Mouse (Mus musculus): ENCODE data around the gene 9930104L06Rik. TPM values are rescaled to one million over a fixed set of nuclear protein-coding genes. Genes with fewer than 3 reads are reported as not detected.

Gene 9930104L06Rik
- total RNA-seq, 1 experiment: 23.8 TPM

DNA sequence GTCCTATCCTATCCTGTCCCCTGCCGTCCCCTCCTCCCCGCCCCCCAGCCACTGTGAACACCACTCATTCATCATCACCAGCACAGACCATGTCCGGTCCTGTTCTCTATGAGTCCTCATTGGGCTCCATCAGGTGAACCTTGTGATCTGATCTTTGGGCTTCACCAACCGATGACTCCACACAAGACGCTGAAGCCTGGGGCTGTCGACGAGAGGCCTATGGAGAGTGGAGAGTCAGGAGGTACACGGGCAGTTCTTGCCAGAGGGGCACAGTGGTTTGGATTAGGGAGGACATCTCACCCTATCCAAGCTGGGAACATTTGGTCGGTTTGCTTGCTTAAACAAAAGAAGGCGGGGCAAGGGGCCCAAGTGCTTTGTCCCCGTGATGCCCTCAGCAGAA lies 33.3 kb downstream of the 9930104L06Rik start:
- no peak for DNase-seq (ENCODE audit: low read depth, low spot score)
- H3K9ac ChIP-seq (ENCODE audit: insufficient read depth, low read depth, low read length, poor library complexity, severe bottlenecking): no peak overlapping the region
- H3K27ac ChIP-seq (ENCODE audit: insufficient read depth, low read depth, low read length, poor library complexity, severe bottlenecking): no peak overlapping the region
- TF ChIP-seq CHD2 (IDR thresholded peaks at IDR 0.05; ENCODE audit: low read depth, low read length) (no peak), ZC3H11A (IDR thresholded peaks at IDR 0.05; ENCODE audit: borderline replicate concordance, low read depth, low read length) (no peak), ZNF384 (IDR thresholded peaks at IDR 0.05; ENCODE audit: low read depth, low read length) (no peak), HCFC1 (IDR thresholded peaks at IDR 0.05; ENCODE audit: borderline replicate concordance, insufficient read depth, low read length) (no peak), MAFK (IDR thresholded peaks at IDR 0.05; ENCODE audit: insufficient read depth, low read depth, low read length) (no peak)
- no peaks in the 10 kb centered on the region; a peak in 1 of 4 replicates for H3K4me1 ChIP-seq (ENCODE audit: control insufficient read depth in 2 of 2, insufficient read depth in 2 of 2, low read length in 2 of 2, poor library complexity in 1 of 2)
- H3K4me3 ChIP-seq (ENCODE audit: insufficient read depth in 1 of 2, low read depth in 1 of 2, low read length in 2 of 2, poor library complexity in 1 of 2, severe bottlenecking in 1 of 2): no peak overlapping the region
- H3K36me3 ChIP-seq (ENCODE audit: control insufficient read depth, insufficient read depth, low read length, poor library complexity, severe bottlenecking): no peaks in the 10 kb centered on the region
- in situ Hi-C loops (cut with MboI; ENCODE audit: low sequenced_read_pairs in 2 of 2, unreplicated experiment in 2 of 2): no loop called here
- no peaks in the 10 kb centered on the region for H3K9me3 ChIP-seq (ENCODE audit: control insufficient read depth, insufficient read depth, low read depth, low read length)

DNA sequence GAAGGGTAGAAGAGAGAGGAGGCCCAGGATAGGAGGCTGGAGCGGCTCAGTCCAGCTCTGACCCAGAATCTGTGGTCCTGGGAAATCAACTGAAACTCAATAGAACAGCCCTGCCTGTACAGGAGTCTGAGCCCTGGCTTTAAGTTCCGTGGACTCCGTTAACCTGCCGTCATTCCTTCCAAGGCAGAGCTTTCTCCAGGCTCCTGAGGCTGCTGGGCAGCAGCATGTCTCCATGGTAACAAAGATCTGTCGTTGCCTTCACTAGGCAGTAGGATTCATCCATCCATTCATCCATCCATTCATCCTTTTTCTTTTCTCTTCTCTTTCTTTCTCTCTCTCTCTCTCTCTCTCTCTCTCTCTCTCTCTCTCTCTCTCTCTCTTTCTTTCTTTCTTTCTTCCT lies 33.8 kb downstream of the 9930104L06Rik start:
- TF ChIP-seq ZC3H11A (IDR thresholded peaks at IDR 0.05; ENCODE audit: borderline replicate concordance, low read depth, low read length): no peak
- no peak for TF ChIP-seq CHD2 (IDR thresholded peaks at IDR 0.05; ENCODE audit: low read depth, low read length)
- TF ChIP-seq ZNF384 (IDR thresholded peaks at IDR 0.05; ENCODE audit: low read depth, low read length): no peak
- no peak for TF ChIP-seq HCFC1 (IDR thresholded peaks at IDR 0.05; ENCODE audit: borderline replicate concordance, insufficient read depth, low read length)
- TF ChIP-seq MAFK (IDR thresholded peaks at IDR 0.05; ENCODE audit: insufficient read depth, low read depth, low read length): no peak
- Histone ChIP-seq H3K9me3 (ENCODE audit: control insufficient read depth, insufficient read depth, low read depth, low read length) (no peaks in the 10 kb centered on the region), H3K4me1 (ENCODE audit: control insufficient read depth in 2 of 2, insufficient read depth in 2 of 2, low read length in 2 of 2, poor library complexity in 1 of 2) (no peaks in the 10 kb centered on the region; a peak in 1 of 4 replicates), H3K4me3 (ENCODE audit: insufficient read depth in 1 of 2, low read depth in 1 of 2, low read length in 2 of 2, poor library complexity in 1 of 2, severe bottlenecking in 1 of 2) (no peak overlapping the region), H3K36me3 (ENCODE audit: control insufficient read depth, insufficient read depth, low read length, poor library complexity, severe bottlenecking) (no peaks in the 10 kb centered on the region), H3K9ac (ENCODE audit: insufficient read depth, low read depth, low read length, poor library complexity, severe bottlenecking) (no peak overlapping the region), H3K27ac (ENCODE audit: insufficient read depth, low read depth, low read length, poor library complexity, severe bottlenecking) (no peak overlapping the region)
- in situ Hi-C loops (cut with MboI; ENCODE audit: low sequenced_read_pairs in 2 of 2, unreplicated experiment in 2 of 2): no loop called here
- DNase-seq (ENCODE audit: low read depth, low spot score): no peak

DNA sequence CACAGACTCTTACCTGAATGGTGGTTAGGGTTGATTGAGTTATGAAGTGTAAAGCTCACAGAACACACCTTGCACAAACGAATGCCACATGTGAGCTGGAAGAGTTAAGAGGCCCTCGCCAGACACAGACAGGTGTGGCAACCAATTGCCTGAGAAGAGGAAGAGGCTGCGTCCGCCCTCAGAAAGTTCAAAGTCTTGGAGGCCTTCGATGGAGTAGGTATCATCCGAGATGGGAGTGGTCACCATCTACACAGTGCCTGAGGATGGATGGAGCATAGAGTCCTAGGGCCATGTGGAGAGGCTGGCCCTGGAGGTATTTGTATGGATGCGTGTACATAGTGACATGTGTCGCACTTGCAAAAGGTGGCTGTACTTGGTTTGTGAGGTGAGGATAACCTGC lies 34.2 kb downstream of the 9930104L06Rik start:
- H3K4me3 ChIP-seq (ENCODE audit: insufficient read depth in 1 of 2, low read depth in 1 of 2, low read length in 2 of 2, poor library complexity in 1 of 2, severe bottlenecking in 1 of 2): no peak overlapping the region
- no peak overlapping the region for H3K9ac ChIP-seq (ENCODE audit: insufficient read depth, low read depth, low read length, poor library complexity, severe bottlenecking)
- H3K9me3 ChIP-seq (ENCODE audit: control insufficient read depth, insufficient read depth, low read depth, low read length): no peaks in the 10 kb centered on the region
- no peak overlapping the region for H3K27ac ChIP-seq (ENCODE audit: insufficient read depth, low read depth, low read length, poor library complexity, severe bottlenecking)
- in situ Hi-C loops (cut with MboI; ENCODE audit: low sequenced_read_pairs in 2 of 2, unreplicated experiment in 2 of 2): no loop called here
- TF ChIP-seq MAFK (IDR thresholded peaks at IDR 0.05; ENCODE audit: insufficient read depth, low read depth, low read length) (no peak), HCFC1 (IDR thresholded peaks at IDR 0.05; ENCODE audit: borderline replicate concordance, insufficient read depth, low read length) (no peak), CHD2 (IDR thresholded peaks at IDR 0.05; ENCODE audit: low read depth, low read length) (no peak), ZC3H11A (IDR thresholded peaks at IDR 0.05; ENCODE audit: borderline replicate concordance, low read depth, low read length) (no peak), ZNF384 (IDR thresholded peaks at IDR 0.05; ENCODE audit: low read depth, low read length) (no peak)
- no peaks in the 10 kb centered on the region; a peak in 1 of 4 replicates for H3K4me1 ChIP-seq (ENCODE audit: control insufficient read depth in 2 of 2, insufficient read depth in 2 of 2, low read length in 2 of 2, poor library complexity in 1 of 2)
- no peaks in the 10 kb centered on the region for H3K36me3 ChIP-seq (ENCODE audit: control insufficient read depth, insufficient read depth, low read length, poor library complexity, severe bottlenecking)
- no peak for DNase-seq (ENCODE audit: low read depth, low spot score)

DNA sequence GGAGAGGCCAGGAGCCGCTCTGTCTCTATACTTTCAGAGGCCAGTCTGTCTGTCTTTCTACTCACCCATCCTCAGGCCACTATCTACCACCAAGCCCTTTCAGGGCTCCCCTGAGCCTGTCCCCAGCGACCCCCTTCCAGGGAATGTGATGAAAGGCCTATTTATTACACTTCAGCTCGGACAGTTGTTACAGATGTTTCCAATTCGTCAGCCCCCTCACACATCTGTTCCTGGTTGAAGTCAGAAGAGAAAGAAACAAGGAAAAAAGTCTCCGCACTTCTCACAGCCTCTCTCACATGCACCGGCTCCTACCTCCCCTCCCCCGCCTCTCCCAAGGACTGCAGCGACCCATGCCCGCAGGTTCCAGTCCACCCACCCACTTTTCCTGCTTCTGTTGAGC lies 35.5 kb downstream of the 9930104L06Rik start:
- Histone ChIP-seq H3K27ac (ENCODE audit: insufficient read depth, low read depth, low read length, poor library complexity, severe bottlenecking) (no peak overlapping the region), H3K36me3 (ENCODE audit: control insufficient read depth, insufficient read depth, low read length, poor library complexity, severe bottlenecking) (no peaks in the 10 kb centered on the region), H3K4me3 (ENCODE audit: insufficient read depth in 1 of 2, low read depth in 1 of 2, low read length in 2 of 2, poor library complexity in 1 of 2, severe bottlenecking in 1 of 2) (no peak overlapping the region), H3K4me1 (ENCODE audit: control insufficient read depth in 2 of 2, insufficient read depth in 2 of 2, low read length in 2 of 2, poor library complexity in 1 of 2) (no peaks in the 10 kb centered on the region; a peak in 1 of 4 replicates), H3K9me3 (ENCODE audit: control insufficient read depth, insufficient read depth, low read depth, low read length) (no peaks in the 10 kb centered on the region), H3K9ac (ENCODE audit: insufficient read depth, low read depth, low read length, poor library complexity, severe bottlenecking) (no peak overlapping the region)
- in situ Hi-C loops (cut with MboI; ENCODE audit: low sequenced_read_pairs in 2 of 2, unreplicated experiment in 2 of 2): no loop called here
- TF ChIP-seq HCFC1 (IDR thresholded peaks at IDR 0.05; ENCODE audit: borderline replicate concordance, insufficient read depth, low read length) (no peak), ZC3H11A (IDR thresholded peaks at IDR 0.05; ENCODE audit: borderline replicate concordance, low read depth, low read length) (no peak), ZNF384 (IDR thresholded peaks at IDR 0.05; ENCODE audit: low read depth, low read length) (no peak)
- DNase-seq (ENCODE audit: low read depth, low spot score): no peak

DNA sequence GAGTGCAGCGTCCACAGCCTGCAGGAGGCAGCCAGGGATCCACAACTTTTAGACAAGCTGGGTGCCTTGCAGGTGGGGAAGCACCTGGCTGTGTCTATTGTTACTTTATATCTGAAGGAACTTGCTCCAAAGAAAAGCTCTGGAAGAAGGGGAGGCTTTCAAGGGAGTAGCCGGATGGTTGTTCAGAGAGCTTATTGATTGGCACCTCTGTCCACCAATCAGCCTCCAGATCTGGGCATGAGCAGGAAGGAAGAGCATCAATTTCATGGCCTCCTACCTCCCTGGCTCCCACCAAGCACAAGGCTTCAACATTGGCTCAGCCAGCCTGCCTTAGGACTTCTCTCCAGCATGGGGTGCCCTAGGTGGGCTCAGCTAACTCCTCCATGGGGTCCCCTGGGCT lies 36.4 kb downstream of the 9930104L06Rik start:
- Histone ChIP-seq H3K9ac (ENCODE audit: insufficient read depth, low read depth, low read length, poor library complexity, severe bottlenecking) (no peak overlapping the region), H3K4me1 (ENCODE audit: control insufficient read depth in 2 of 2, insufficient read depth in 2 of 2, low read length in 2 of 2, poor library complexity in 1 of 2) (peaks cover 0 to under 1% of the 10 kb centered on the region in 2 experiments; a peak in 1 of 4 replicates), H3K9me3 (ENCODE audit: control insufficient read depth, insufficient read depth, low read depth, low read length) (no peaks in the 10 kb centered on the region), H3K36me3 (ENCODE audit: control insufficient read depth, insufficient read depth, low read length, poor library complexity, severe bottlenecking) (no peaks in the 10 kb centered on the region), H3K4me3 (ENCODE audit: insufficient read depth in 1 of 2, low read depth in 1 of 2, low read length in 2 of 2, poor library complexity in 1 of 2, severe bottlenecking in 1 of 2) (no peak overlapping the region), H3K27ac (ENCODE audit: insufficient read depth, low read depth, low read length, poor library complexity, severe bottlenecking) (no peak overlapping the region)
- no peak for TF ChIP-seq CHD2 (IDR thresholded peaks at IDR 0.05; ENCODE audit: low read depth, low read length)
- TF ChIP-seq ZC3H11A (IDR thresholded peaks at IDR 0.05; ENCODE audit: borderline replicate concordance, low read depth, low read length): no peak
- TF ChIP-seq HCFC1 (IDR thresholded peaks at IDR 0.05; ENCODE audit: borderline replicate concordance, insufficient read depth, low read length): no peak
- no peak for TF ChIP-seq ZNF384 (IDR thresholded peaks at IDR 0.05; ENCODE audit: low read depth, low read length)
- TF ChIP-seq MAFK (IDR thresholded peaks at IDR 0.05; ENCODE audit: insufficient read depth, low read depth, low read length): no peak
- in situ Hi-C loops (cut with MboI; ENCODE audit: low sequenced_read_pairs in 2 of 2, unreplicated experiment in 2 of 2): no loop called here
- peak; percentile 35 for DNase-seq (ENCODE audit: low read depth, low spot score)
